Mouse (Mus musculus) C2C12 (cell line): ENCODE data around the gene Akt1s1. TPM values are rescaled to one million over a fixed set of nuclear protein-coding genes. Genes with fewer than 3 reads are reported as not detected.

Experiments used
- H3K27me3 ChIP-seq: one replicate; pipeline ENCODE4 v1.6.1; 2011; ENCODE audit not compliant: control insufficient read depth, insufficient read depth, insufficient read length
- H3K36me3 ChIP-seq: one replicate; pipeline ENCODE4 v1.6.1; 2011; ENCODE audit not compliant: control insufficient read depth, insufficient read depth
- H3K4me3 ChIP-seq: one replicate; pipeline ENCODE4 v1.5.1; 2011; ENCODE audit warnings: mild to moderate bottlenecking, control low read depth; ENCODE audit not compliant: poor library complexity, insufficient read depth, severe bottlenecking
- H3K79me2 ChIP-seq: one replicate; pipeline ENCODE4 v1.6.1; 2011; ENCODE audit not compliant: control insufficient read depth, insufficient read depth
- H3K79me3 ChIP-seq: one replicate; pipeline ENCODE4 v1.6.1; 2011; ENCODE audit warnings: low read depth, control low read depth
- H3ac ChIP-seq: one replicate; pipeline ENCODE3; 2011; ENCODE audit warnings: low read depth; ENCODE audit not compliant: control insufficient read depth, insufficient read length
- CEBPB ChIP-seq: IDR thresholded peaks from one replicate; pipeline ENCODE4 v1.6.1; 2011; ENCODE audit warnings: low read depth, mild to moderate bottlenecking, control low read depth, moderate library complexity
- CTCF ChIP-seq: IDR thresholded peaks from one replicate; pipeline ENCODE4 v1.5.1; 2011; ENCODE audit not compliant: control insufficient read depth, insufficient read depth, insufficient read length
- FOSL1 ChIP-seq: IDR thresholded peaks from one replicate; pipeline ENCODE4 v1.8.0; 2011; ENCODE audit warnings: mild to moderate bottlenecking, low read length; ENCODE audit not compliant: poor library complexity, insufficient read depth, severe bottlenecking
- MAX ChIP-seq: IDR thresholded peaks from one replicate; pipeline ENCODE4 v1.6.1; 2011; ENCODE audit warnings: mild to moderate bottlenecking, control low read depth
- MYOD1 ChIP-seq: IDR thresholded peaks from one replicate; pipeline ENCODE4 v1.6.1; 2011; ENCODE audit warnings: low read depth; ENCODE audit not compliant: control insufficient read depth, insufficient read length
- MYOG ChIP-seq: IDR thresholded peaks from one replicate; pipeline ENCODE4 v1.6.1; 2011; ENCODE audit not compliant: control insufficient read depth, insufficient read length; ENCODE audit errors: extremely low read depth
- USF1 ChIP-seq: IDR thresholded peaks from one replicate; pipeline ENCODE4 v1.6.1; 2011; ENCODE audit warnings: low read depth, mild to moderate bottlenecking, control low read depth, moderate library complexity
- polyA plus RNA-seq: library from polyadenylated mRNA; unstranded; fragments of >200 nt; fragmentation: generic; extraction: Trizol; gene quantifications from one replicate; pipeline ENCODE4 v1.2.1, GENCODE M21; 2012; ENCODE audit warnings: missing spikeins

Akt1s1 gene
- polyA plus RNA-seq, 1 experiment: 208 TPM

- H3K4me3 ChIP-seq: peak overlapping the region; percentile 65
- peak overlapping the region; percentile 25 for H3ac ChIP-seq
- H3K36me3 ChIP-seq: peaks cover 9% of the 10 kb centered on the region
- no peaks in the 10 kb centered on the region for H3K27me3 ChIP-seq
- peaks cover 11% of the 10 kb centered on the region for H3K79me3 ChIP-seq
- TF ChIP-seq MYOG: no peak
- TF ChIP-seq FOSL1: no peak
- TF ChIP-seq MAX: no peak
- TF ChIP-seq MYOD1: no peak
- TF ChIP-seq USF1: no peak
- no peak for TF ChIP-seq CEBPB
- TF ChIP-seq CTCF: no peak
- H3K79me2 ChIP-seq: peaks cover 26% of the 10 kb centered on the region
These were observed 9.1 kb downstream of the Akt1s1 start for GRCm38 (mm10) chr7:44857905-44858304.

- Histone ChIP-seq H3K4me3 (no peak overlapping the region), H3K36me3 (peaks cover 17% of the 10 kb centered on the region), H3K27me3 (no peaks in the 10 kb centered on the region), H3ac (no peak overlapping the region), H3K79me3 (peaks cover 8% of the 10 kb centered on the region), H3K79me2 (peaks cover 29% of the 10 kb centered on the region)
- TF ChIP-seq MYOG (no peak), CTCF (no peak), FOSL1 (no peak), USF1 (no peak), MYOD1 (no peak)
These were observed 11.1 kb downstream of the Akt1s1 start for GRCm38 (mm10) chr7:44859896-44860295.

DNA sequence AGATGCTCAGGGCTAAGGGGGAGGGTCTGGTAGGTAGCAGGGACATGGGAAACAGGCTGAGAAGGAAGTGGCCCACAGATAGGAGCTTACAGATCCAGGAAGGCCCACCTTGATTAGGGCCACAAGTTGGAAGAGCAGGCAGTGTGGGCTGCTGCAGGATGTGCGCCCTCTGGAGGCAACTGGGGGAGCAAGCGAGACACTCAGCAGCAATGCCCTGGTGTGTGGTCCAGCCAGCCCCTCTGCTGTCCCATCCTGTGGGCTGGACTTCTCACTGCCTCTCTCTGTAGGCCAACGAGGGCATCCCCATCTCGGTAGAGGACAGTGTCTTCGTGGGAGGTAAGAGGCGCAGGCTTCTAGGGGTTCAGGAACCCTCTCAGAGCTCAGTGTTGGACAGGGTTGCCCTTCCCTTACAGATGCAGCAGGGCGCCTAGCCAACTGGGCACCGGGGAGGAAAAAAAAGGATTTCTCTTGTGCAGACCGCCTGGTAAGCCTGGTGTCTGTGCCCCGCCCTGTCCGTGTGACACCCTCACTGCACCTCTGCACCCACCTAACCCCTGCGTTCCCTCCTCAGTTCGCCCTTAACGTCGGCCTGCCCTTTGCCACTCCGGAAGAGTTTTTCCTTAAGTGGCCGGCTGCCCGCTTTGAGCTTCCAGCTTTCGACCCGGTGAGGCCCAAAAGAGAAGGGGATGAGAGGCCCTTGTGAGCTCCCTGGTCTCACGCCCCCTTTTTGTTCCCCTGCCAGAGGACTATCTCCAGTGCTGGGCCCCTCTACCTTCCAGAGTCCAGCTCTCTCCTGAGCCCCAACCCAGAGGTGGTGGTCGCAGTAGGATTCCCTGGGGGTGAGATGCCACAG is 12.0 kb downstream of the Akt1s1 start:
- Histone ChIP-seq H3ac (no peak overlapping the region), H3K27me3 (no peaks in the 10 kb centered on the region), H3K36me3 (peaks cover 20% of the 10 kb centered on the region), H3K79me2 (peaks cover 38% of the 10 kb centered on the region), H3K4me3 (no peak overlapping the region), H3K79me3 (peaks cover 14% of the 10 kb centered on the region)
- TF ChIP-seq FOSL1: no peak
- TF ChIP-seq CTCF: peak; percentile 96
- no peak for TF ChIP-seq MYOG
- no peak for TF ChIP-seq USF1
- no peak for TF ChIP-seq MAX

DNA sequence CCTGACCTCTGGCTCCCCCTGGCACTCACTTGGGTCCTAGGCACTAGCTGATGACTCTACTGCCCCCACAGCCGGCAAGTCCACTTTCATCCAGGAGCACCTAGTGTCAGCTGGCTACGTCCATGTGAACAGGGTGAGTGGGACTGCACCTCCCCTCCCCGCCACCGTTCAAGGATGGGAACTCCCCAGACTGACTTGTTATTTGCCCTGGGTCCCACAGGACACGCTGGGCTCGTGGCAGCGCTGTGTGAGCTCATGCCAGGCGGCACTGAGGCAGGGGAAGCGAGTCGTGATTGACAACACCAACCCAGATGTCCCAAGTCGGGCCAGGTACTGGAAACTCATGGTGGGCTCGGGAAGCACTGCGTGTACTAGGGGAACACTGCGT is 12.6 kb downstream of the Akt1s1 start:
- no peak for TF ChIP-seq MAX
- no peak for TF ChIP-seq MYOD1
- no peak for TF ChIP-seq MYOG
- no peak for TF ChIP-seq CTCF
- no peak overlapping the region for H3ac ChIP-seq
- peaks cover 25% of the 10 kb centered on the region for H3K36me3 ChIP-seq
- H3K4me3 ChIP-seq: no peak overlapping the region
- H3K79me3 ChIP-seq: peaks cover 18% of the 10 kb centered on the region
- peaks cover 44% of the 10 kb centered on the region for H3K79me2 ChIP-seq
- no peaks in the 10 kb centered on the region for H3K27me3 ChIP-seq

DNA sequence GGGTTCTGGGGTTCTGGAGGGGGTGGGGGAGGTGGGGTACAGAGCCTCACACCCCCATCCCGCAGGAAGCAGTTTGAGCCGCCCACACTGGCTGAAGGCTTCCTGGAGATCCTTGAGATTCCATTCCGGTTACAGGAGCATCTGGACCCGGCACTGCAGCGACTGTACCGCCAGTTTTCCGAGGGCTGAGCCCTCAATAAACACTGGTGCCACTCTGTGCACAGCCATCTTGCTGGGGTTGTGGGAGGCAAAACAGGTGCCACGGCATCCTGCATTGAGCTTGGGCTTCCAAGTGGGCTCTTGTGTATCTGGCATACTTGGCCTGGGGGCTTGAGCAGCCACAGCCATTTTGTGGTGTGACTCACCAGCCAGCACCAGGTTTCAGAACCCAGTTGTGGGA is 13.6 kb downstream of the Akt1s1 start:
- Histone ChIP-seq H3K79me2 (peaks cover 52% of the 10 kb centered on the region), H3K4me3 (no peak overlapping the region), H3ac (no peak overlapping the region), H3K79me3 (peaks cover 27% of the 10 kb centered on the region), H3K36me3 (peaks cover 25% of the 10 kb centered on the region), H3K27me3 (no peaks in the 10 kb centered on the region)
- TF ChIP-seq CEBPB: no peak
- TF ChIP-seq CTCF: no peak
- no peak for TF ChIP-seq USF1
- no peak for TF ChIP-seq MAX
- no peak for TF ChIP-seq MYOD1
- TF ChIP-seq FOSL1: no peak
- TF ChIP-seq MYOG: no peak

DNA sequence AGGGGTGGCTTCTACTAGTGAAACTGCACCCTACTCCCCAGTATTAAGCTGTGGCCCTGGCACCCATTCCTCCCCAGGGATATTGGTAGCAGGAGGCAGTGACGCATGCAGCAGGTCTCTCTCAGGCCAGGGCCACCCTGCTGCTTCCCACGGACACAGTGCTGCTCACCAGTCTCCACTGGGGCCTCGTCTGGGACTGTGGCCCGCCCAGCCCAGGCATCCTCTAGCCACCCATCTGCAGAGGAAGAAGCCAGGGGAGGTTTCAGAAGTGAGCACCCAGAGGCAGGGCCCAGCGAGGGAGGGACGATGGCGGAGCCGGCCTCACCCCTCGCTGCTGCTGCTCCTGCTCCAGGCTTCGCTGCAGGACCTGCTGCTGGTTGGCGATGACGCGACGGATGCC is 14.4 kb downstream of the Akt1s1 start:
- Histone ChIP-seq H3K27me3 (no peaks in the 10 kb centered on the region), H3K79me2 (peaks cover 52% of the 10 kb centered on the region), H3K36me3 (peaks cover 25% of the 10 kb centered on the region), H3K4me3 (no peak overlapping the region), H3ac (no peak overlapping the region), H3K79me3 (peaks cover 30% of the 10 kb centered on the region)
- no peak for TF ChIP-seq MYOG
- TF ChIP-seq CEBPB: no peak
- TF ChIP-seq USF1: no peak
- no peak for TF ChIP-seq FOSL1
- no peak for TF ChIP-seq CTCF
- TF ChIP-seq MYOD1: no peak
- TF ChIP-seq MAX: no peak
